Mouse (Mus musculus): ENCODE results near the gene Il4i1. TPM values are rescaled to one million over a fixed set of nuclear protein-coding genes. Genes with fewer than 3 reads are reported as not detected.

The Il4i1 gene
- total RNA-seq, 2 experiments from 2014 or later = 2.3 to 2.6 TPM

- DNase-seq = peak; percentile 80
- intact Hi-C loops (cut with DNase I; ENCODE audit: low total_unique reads) = loop anchor here (10.0 kb wide), 1 partner anchor 52 kb away; no protein-coding TSS in a partner anchor
Measured at GRCm38 (mm10) chr7:44816470-44817021, 359 bp downstream of the Il4i1 start, which contains the start of gene Atf5. Gene Atf5 (minus strand): TSS chr7:44816658.

- intact Hi-C loops (cut with DNase I; ENCODE audit: low total_unique reads) = loop anchor here (10.0 kb wide), 1 partner anchor 53 kb away; no protein-coding TSS in a partner anchor
- DNase-seq = no peak
Measured at GRCm38 (mm10) chr7:44817441-44817840, 1.3 kb downstream of the Il4i1 start.

GRCm38 (mm10) chr7:44818164-44818563 is 2.0 kb downstream of the Il4i1 start:
- no peak for DNase-seq
- intact Hi-C loops (cut with DNase I; ENCODE audit: low total_unique reads) = loop anchor here (10.0 kb wide), 1 partner anchor 53 kb away; no protein-coding TSS in a partner anchor

GRCm38 (mm10) chr7:44818751-44819235 is 2.6 kb downstream of the Il4i1 start:
- intact Hi-C loops (cut with DNase I; ENCODE audit: low total_unique reads) = loop anchor here (10.0 kb wide), 1 partner anchor 54 kb away; no protein-coding TSS in a partner anchor

GRCm38 (mm10) chr7:44819391-44819790 is 3.2 kb downstream of the Il4i1 start:
- no peak for DNase-seq
- intact Hi-C loops (cut with DNase I; ENCODE audit: low total_unique reads) = loop anchor here (10.0 kb wide), 1 partner anchor 55 kb away; no protein-coding TSS in a partner anchor

More at GRCm38 (mm10) chr7:44818751-44819235, 2.6 kb downstream of the Il4i1 start:
- DNase-seq = peak; percentile 69

- DNase-seq = no peak
Measured at GRCm38 (mm10) chr7:44819863-44820262, 3.7 kb downstream of the Il4i1 start.

GRCm38 (mm10) chr7:44820525-44820924 is 4.3 kb downstream of the Il4i1 start:
- intact Hi-C loops (cut with DNase I; ENCODE audit: low total_unique reads) = no loop called here
- no peak for DNase-seq

More at GRCm38 (mm10) chr7:44819863-44820262, 3.7 kb downstream of the Il4i1 start:
- intact Hi-C loops (cut with DNase I; ENCODE audit: low total_unique reads) = loop anchor here (10.0 kb wide), 1 partner anchor 55 kb away; no protein-coding TSS in a partner anchor

- DNase-seq = no peak
- intact Hi-C loops (cut with DNase I; ENCODE audit: low total_unique reads) = no loop called here
Measured at GRCm38 (mm10) chr7:44821666-44822448, 5.7 kb downstream of the Il4i1 start.

- intact Hi-C loops (cut with DNase I; ENCODE audit: low total_unique reads) = no loop called here
Measured at GRCm38 (mm10) chr7:44823409-44823808, 7.2 kb downstream of the Il4i1 start.

GRCm38 (mm10) chr7:44824872-44825271 is 8.7 kb downstream of the Il4i1 start:
- peak; percentile 80 for DNase-seq
- intact Hi-C loops (cut with DNase I; ENCODE audit: low total_unique reads) = no loop called here

More at GRCm38 (mm10) chr7:44823409-44823808, 7.2 kb downstream of the Il4i1 start:
- DNase-seq = peak; percentile 0

GRCm38 (mm10) chr7:44826771-44827170 is 10.6 kb downstream of the Il4i1 start:
- intact Hi-C loops (cut with DNase I; ENCODE audit: low total_unique reads) = no loop called here
- no peak for DNase-seq

- DNase-seq = no peak
- intact Hi-C loops (cut with DNase I; ENCODE audit: low total_unique reads) = no loop called here
Measured at GRCm38 (mm10) chr7:44828706-44829105, 12.5 kb downstream of the Il4i1 start.

GRCm38 (mm10) chr7:44832763-44833162 is 16.6 kb downstream of the Il4i1 start:
- intact Hi-C loops (cut with DNase I; ENCODE audit: low total_unique reads) = no loop called here
- no peak for DNase-seq

- no peak for DNase-seq
Measured at GRCm38 (mm10) chr7:44835373-44836015, 19.3 kb downstream of the Il4i1 start.

GRCm38 (mm10) chr7:44836016-44836404 is 19.8 kb downstream of the Il4i1 start:
- DNase-seq = no peak
- intact Hi-C loops (cut with DNase I; ENCODE audit: low total_unique reads) = no loop called here

More at GRCm38 (mm10) chr7:44835373-44836015, 19.3 kb downstream of the Il4i1 start:
- intact Hi-C loops (cut with DNase I; ENCODE audit: low total_unique reads) = no loop called here

- intact Hi-C loops (cut with DNase I; ENCODE audit: low total_unique reads) = no loop called here
- peak; percentile 63 for DNase-seq
Measured at GRCm38 (mm10) chr7:44836423-44837053, 20.4 kb downstream of the Il4i1 start.

- no peak for DNase-seq
- intact Hi-C loops (cut with DNase I; ENCODE audit: low total_unique reads) = no loop called here
Measured at GRCm38 (mm10) chr7:44838073-44838472, 21.9 kb downstream of the Il4i1 start.

GRCm38 (mm10) chr7:44839171-44839490 is 22.9 kb downstream of the Il4i1 start:
- intact Hi-C loops (cut with DNase I; ENCODE audit: low total_unique reads) = no loop called here
- no peak for DNase-seq

GRCm38 (mm10) chr7:44839491-44840191 is 23.5 kb downstream of the Il4i1 start:
- peak; percentile 53 for DNase-seq
- intact Hi-C loops (cut with DNase I; ENCODE audit: low total_unique reads) = no loop called here
